Mouse (Mus musculus) activated CD4-positive, CD25-positive, alpha-beta regulatory T cell, adult 4 months (primary cell): ENCODE measurements around the gene Chst8. TPM values are rescaled to one million over a fixed set of nuclear protein-coding genes. Genes with fewer than 3 reads are reported as not detected.

ENCODE experiments used
- ATAC-seq: one replicate; pipeline ENCODE4 v1.8.0; 2017
- polyA plus RNA-seq, 2 experiments: library from polyadenylated mRNA; unstranded; fragments of 100-300 nt; shearing (Covaris generic); gene quantifications; one replicate each; pipeline ENCODE4 v1.2.1; 2017

Gene Chst8
- polyA plus RNA-seq, 2 experiments from 2014 or later: not detected

- ATAC-seq: no peak
Measured at GRCm38 (mm10) chr7:34749753-34750152, 62.8 kb downstream of the Chst8 start.

- ATAC-seq: no peak
Measured at GRCm38 (mm10) chr7:34748501-34748900, 64.0 kb downstream of the Chst8 start.

- ATAC-seq: no peak
Measured at GRCm38 (mm10) chr7:34747661-34748060, 64.8 kb downstream of the Chst8 start.

- ATAC-seq: no peak
Measured at GRCm38 (mm10) chr7:34746586-34746985, 65.9 kb downstream of the Chst8 start.

- ATAC-seq: no peak
Measured at GRCm38 (mm10) chr7:34746165-34746564, 66.3 kb downstream of the Chst8 start.

GRCm38 (mm10) chr7:34745426-34745825 is 67.1 kb downstream of the Chst8 start:
- ATAC-seq: no peak

GRCm38 (mm10) chr7:34744994-34745393 is 67.5 kb downstream of the Chst8 start:
- no peak for ATAC-seq

- no peak for ATAC-seq
Measured at GRCm38 (mm10) chr7:34743411-34744085, 69.0 kb downstream of the Chst8 start.

- ATAC-seq: no peak
Measured at GRCm38 (mm10) chr7:34739371-34739770, 73.1 kb downstream of the Chst8 start.

GRCm38 (mm10) chr7:34737206-34737605 is 75.3 kb downstream of the Chst8 start:
- no peak for ATAC-seq

GRCm38 (mm10) chr7:34734348-34734747 is 78.2 kb downstream of the Chst8 start:
- no peak for ATAC-seq

GRCm38 (mm10) chr7:34728931-34729330 is 83.6 kb downstream of the Chst8 start:
- ATAC-seq: no peak

GRCm38 (mm10) chr7:34725206-34725605 is 87.3 kb downstream of the Chst8 start:
- no peak for ATAC-seq

GRCm38 (mm10) chr7:34722551-34723230 is 89.8 kb downstream of the Chst8 start:
- ATAC-seq: no peak

- no peak for ATAC-seq
Measured at GRCm38 (mm10) chr7:34722151-34722550, 90.4 kb downstream of the Chst8 start.

- ATAC-seq: no peak
Measured at GRCm38 (mm10) chr7:34721650-34722048, 90.9 kb downstream of the Chst8 start.

GRCm38 (mm10) chr7:34720882-34721649 is 91.4 kb downstream of the Chst8 start:
- ATAC-seq: no peak

GRCm38 (mm10) chr7:34719599-34719998 is 92.9 kb downstream of the Chst8 start:
- ATAC-seq: no peak

- ATAC-seq: no peak
Measured at GRCm38 (mm10) chr7:34718651-34719050, 93.9 kb downstream of the Chst8 start.

- ATAC-seq: no peak
Measured at GRCm38 (mm10) chr7:34717161-34717810, 95.2 kb downstream of the Chst8 start.

- ATAC-seq: no peak
Measured at GRCm38 (mm10) chr7:34714848-34715460, 97.6 kb downstream of the Chst8 start.

- ATAC-seq: no peak
Measured at GRCm38 (mm10) chr7:34709111-34709510, 103.4 kb downstream of the Chst8 start.

GRCm38 (mm10) chr7:34704401-34704800 is 108.1 kb downstream of the Chst8 start:
- ATAC-seq: no peak
